Mouse (Mus musculus) myocyte (in vitro differentiated cells): Measurements from ENCODE around the gene Tmem242. TPM values are rescaled to one million over a fixed set of nuclear protein-coding genes. Genes with fewer than 3 reads are reported as not detected.
A peak's percentile ranks its signal among the peaks of the same experiment; 100 is the strongest.

Experiments used
- H3K27me3 ChIP-seq: one replicate; pipeline ENCODE4 v1.6.1; 2011; ENCODE audit not compliant: control insufficient read depth, insufficient read depth, insufficient read length
- H3K36me3 ChIP-seq: one replicate; pipeline ENCODE4 v1.6.1; 2011; ENCODE audit not compliant: control insufficient read depth, insufficient read depth
- H3K4me2 ChIP-seq: one replicate; pipeline ENCODE4 v1.6.1; 2011; ENCODE audit warnings: low read depth, control low read depth
- H3K4me3 ChIP-seq: one replicate; pipeline ENCODE4 v1.5.1; 2011; ENCODE audit warnings: mild to moderate bottlenecking, control low read depth, moderate library complexity
- H3K79me2 ChIP-seq: one replicate; pipeline ENCODE4 v1.6.1; 2011; ENCODE audit not compliant: control insufficient read depth, insufficient read depth
- H3ac ChIP-seq: one replicate; pipeline ENCODE4 v1.6.1; 2011; ENCODE audit not compliant: control insufficient read depth, insufficient read length
- CEBPB ChIP-seq: IDR thresholded peaks from 2 replicates; pipeline ENCODE4 v1.6.1; 2011; ENCODE audit warnings: mild to moderate bottlenecking, moderate library complexity; ENCODE audit not compliant: poor library complexity, insufficient read depth, severe bottlenecking
- E2F4 ChIP-seq: IDR thresholded peaks from one replicate; pipeline ENCODE4 v1.6.1; 2011; ENCODE audit warnings: mild to moderate bottlenecking, control low read depth, moderate library complexity; ENCODE audit not compliant: insufficient read depth
- MAX ChIP-seq: IDR thresholded peaks from one replicate; pipeline ENCODE4 v1.6.1; 2011; ENCODE audit warnings: low read depth, mild to moderate bottlenecking, control low read depth
- MYOD1 ChIP-seq, 3 experiments: IDR thresholded peaks; one replicate each; pipeline ENCODE4 v1.6.1; 2011; ENCODE audit warnings: control low read depth in 2 of 3, low read depth in 2 of 3, mild to moderate bottlenecking in 2 of 3, moderate library complexity in 1 of 3; ENCODE audit not compliant: insufficient read length in 2 of 3, control insufficient read depth in 1 of 3
- MYOG ChIP-seq, 3 experiments: IDR thresholded peaks; one replicate each; pipeline ENCODE4 v1.6.1; 2011; ENCODE audit warnings: control low read depth in 2 of 3, low read depth in 2 of 3, mild to moderate bottlenecking in 2 of 3; ENCODE audit not compliant: insufficient read length in 2 of 3, control insufficient read depth in 1 of 3, insufficient read depth in 1 of 3
- POLR2A ChIP-seq: IDR thresholded peaks from one replicate; pipeline ENCODE4 v1.6.1; 2011; ENCODE audit warnings: low read depth, mild to moderate bottlenecking, control low read depth, moderate library complexity; ENCODE audit not compliant: insufficient read length
- POLR2AphosphoS2 ChIP-seq: IDR thresholded peaks from one replicate; pipeline ENCODE4 v1.6.1; 2011; ENCODE audit warnings: low read depth, control low read depth; ENCODE audit not compliant: insufficient read length
- REST ChIP-seq: IDR thresholded peaks from one replicate; pipeline ENCODE4 v1.6.1; 2011; ENCODE audit warnings: mild to moderate bottlenecking, control low read depth, moderate library complexity; ENCODE audit not compliant: insufficient read depth, insufficient read length
- SRF ChIP-seq: IDR thresholded peaks from one replicate; pipeline ENCODE4 v1.6.1; 2011; ENCODE audit warnings: low read depth; ENCODE audit not compliant: control insufficient read depth, insufficient read length
- TCF12 ChIP-seq: IDR thresholded peaks from one replicate; pipeline ENCODE4 v1.6.1; 2011; ENCODE audit warnings: mild to moderate bottlenecking, control low read depth; ENCODE audit not compliant: poor library complexity, insufficient read depth, severe bottlenecking
- TCF3 ChIP-seq: IDR thresholded peaks from one replicate; pipeline ENCODE4 v1.6.1; 2011; ENCODE audit warnings: low read depth, control low read depth; ENCODE audit not compliant: insufficient read length
- USF1 ChIP-seq: IDR thresholded peaks from one replicate; pipeline ENCODE4 v1.6.1; 2011; ENCODE audit warnings: low read depth, mild to moderate bottlenecking, control low read depth, moderate library complexity
- polyA plus RNA-seq: library from polyadenylated mRNA; unstranded; fragments of >200 nt; fragmentation: generic; extraction: Trizol; gene quantifications from one replicate; pipeline ENCODE4 v1.2.1, GENCODE M21; 2012; ENCODE audit warnings: missing spikeins

Gene Tmem242
- polyA plus RNA-seq, 1 experiment, result 80.9 TPM

GRCm38 (mm10) chr17:5377930-5378310 is 62.1 kb downstream of the Tmem242 start:
- no peak for TF ChIP-seq MAX
- TF ChIP-seq REST, result no peak
- TF ChIP-seq TCF3, result no peak
- no peak for TF ChIP-seq POLR2AphosphoS2
- TF ChIP-seq TCF12, result no peak
- TF ChIP-seq USF1, result no peak
- TF ChIP-seq CEBPB, result no peak
- TF ChIP-seq MYOG (IDR thresholded peaks at IDR 0.05; ENCODE audit: control insufficient read depth in 1 of 3, insufficient read depth in 1 of 3, insufficient read length in 2 of 3, low read depth in 2 of 3), result no peak
- TF ChIP-seq MYOD1 (IDR thresholded peaks at IDR 0.05; ENCODE audit: control insufficient read depth in 1 of 3, insufficient read length in 2 of 3, low read depth in 2 of 3), result no peak
- no peak for TF ChIP-seq SRF
- no peak for TF ChIP-seq POLR2A
- no peak for TF ChIP-seq E2F4
- H3ac ChIP-seq, result no peak overlapping the region
- H3K4me2 ChIP-seq, result peak overlapping the region; percentile 50
- no peaks in the 10 kb centered on the region for H3K79me2 ChIP-seq
- no peak overlapping the region for H3K4me3 ChIP-seq
- H3K27me3 ChIP-seq, result no peaks in the 10 kb centered on the region
- no peaks in the 10 kb centered on the region for H3K36me3 ChIP-seq

GRCm38 (mm10) chr17:5377151-5377929 is 62.7 kb downstream of the Tmem242 start:
- Histone ChIP-seq H3K27me3 (no peaks in the 10 kb centered on the region), H3K4me2 (peak overlapping the region; percentile 50), H3ac (no peak overlapping the region), H3K79me2 (no peaks in the 10 kb centered on the region), H3K36me3 (no peaks in the 10 kb centered on the region), H3K4me3 (no peak overlapping the region)
- TF ChIP-seq CEBPB (no peak), SRF (no peak), TCF12 (no peak), TCF3 (no peak)

- H3K36me3 ChIP-seq, result no peaks in the 10 kb centered on the region
- TF ChIP-seq USF1, result no peak
- no peak for TF ChIP-seq SRF
- no peak for TF ChIP-seq E2F4
- H3K4me2 ChIP-seq, result no peak overlapping the region
- no peak overlapping the region for H3ac ChIP-seq
- no peaks in the 10 kb centered on the region for H3K79me2 ChIP-seq
- no peak overlapping the region for H3K4me3 ChIP-seq
- H3K27me3 ChIP-seq, result no peaks in the 10 kb centered on the region
These were observed 67.1 kb downstream of the Tmem242 start for GRCm38 (mm10) chr17:5372951-5373350.

- Histone ChIP-seq H3K4me2 (no peak overlapping the region), H3K27me3 (no peaks in the 10 kb centered on the region), H3K4me3 (no peak overlapping the region), H3ac (no peak overlapping the region), H3K79me2 (no peaks in the 10 kb centered on the region), H3K36me3 (no peaks in the 10 kb centered on the region)
- no peak for TF ChIP-seq TCF3
- no peak for TF ChIP-seq TCF12
- no peak for TF ChIP-seq E2F4
- no peak for TF ChIP-seq CEBPB
These were observed 68.5 kb downstream of the Tmem242 start for GRCm38 (mm10) chr17:5371521-5371920.

GRCm38 (mm10) chr17:5371032-5371431 is 69.0 kb downstream of the Tmem242 start:
- Histone ChIP-seq H3K4me3 (no peak overlapping the region), H3K27me3 (peaks cover under 1% of the 10 kb centered on the region), H3K4me2 (no peak overlapping the region), H3K79me2 (no peaks in the 10 kb centered on the region), H3K36me3 (no peaks in the 10 kb centered on the region), H3ac (no peak overlapping the region)
- TF ChIP-seq MYOD1 (IDR thresholded peaks at IDR 0.05; ENCODE audit: control insufficient read depth in 1 of 3, insufficient read length in 2 of 3, low read depth in 2 of 3) (no peak), MYOG (IDR thresholded peaks at IDR 0.05; ENCODE audit: control insufficient read depth in 1 of 3, insufficient read depth in 1 of 3, insufficient read length in 2 of 3, low read depth in 2 of 3) (no peak), E2F4 (no peak), POLR2AphosphoS2 (no peak), CEBPB (no peak), MAX (no peak), TCF12 (no peak), POLR2A (no peak), SRF (no peak), REST (no peak), TCF3 (no peak), USF1 (no peak)
